Mouse (Mus musculus) hindbrain, postnatal 0 days (tissue): ENCODE measurements at regions not wholly inside any gene's neighbourhood (a gene's known extent, or its start where the extent isn't known, plus 50 kb on each side); places are given as distances from the start of the nearest gene placed in this dataset.
A peak's percentile ranks its signal among the peaks of the same experiment; 100 is the strongest.

Experiments
- ATAC-seq: fragments of 200-750 bp; cut with Nextera tagmentation; 2 replicates; pipeline ENCODE4 v1.8.0; 2017; ENCODE audit warnings: mild to moderate bottlenecking, moderate TSS enrichment, moderate library complexity
- DNase-seq: peaks from one replicate; pipeline ENCODE4 v3.0.0-alpha.2; 2015; ENCODE audit warnings: low spot score
- H3K27ac ChIP-seq: fragments of 300-500 bp; sonication (generic); 2 replicates; pipeline ENCODE4 v1.5.1; 2014; ENCODE audit warnings: mild to moderate bottlenecking
- H3K27me3 ChIP-seq: fragments of 300-500 bp; sonication (generic); 2 replicates; pipeline ENCODE4 v1.6.1; 2014; ENCODE audit warnings: low read length, mixed read lengths; ENCODE audit not compliant: insufficient read depth
- H3K36me3 ChIP-seq: fragments of 300-500 bp; sonication (generic); 2 replicates; pipeline ENCODE4 v1.6.1; 2014; ENCODE audit warnings: low read length, mixed read lengths; ENCODE audit not compliant: insufficient read depth
- H3K4me1 ChIP-seq: fragments of 300-500 bp; sonication (generic); 2 replicates; pipeline ENCODE4 v1.6.1; 2014; ENCODE audit warnings: antibody characterized with exemption, low read length, mixed read lengths; ENCODE audit not compliant: insufficient read depth
- H3K4me2 ChIP-seq: fragments of 300-500 bp; sonication (generic); 2 replicates; pipeline ENCODE4 v1.6.1; 2014; ENCODE audit warnings: low read depth, mild to moderate bottlenecking, low read length, moderate library complexity, mixed read lengths
- H3K4me3 ChIP-seq: fragments of 300-500 bp; sonication (generic); 2 replicates; pipeline ENCODE4 v1.5.1; 2014; ENCODE audit warnings: low read length
- H3K9ac ChIP-seq: fragments of 300-500 bp; sonication (generic); replicated peaks from 2 replicates; pipeline ENCODE4 v1.6.1; 2014; ENCODE audit warnings: mild to moderate bottlenecking, low read length, moderate library complexity, mixed read lengths
- H3K9me3 ChIP-seq: fragments of 300-500 bp; sonication (generic); 2 replicates; pipeline ENCODE4 v1.6.1; 2016; ENCODE audit warnings: low read length, mixed read lengths
- CTCF ChIP-seq: IDR thresholded peaks from 2 replicates; pipeline ENCODE4 v1.5.1; 2016; ENCODE audit warnings: antibody characterized with exemption, control low read depth, low read depth
- WGBS: fragments of 180-500 bp; shearing (Covaris S2); extraction: QIAGEN DNeasy Blood & Tissue Kit; methylation state at CpG from one replicate; pipeline ENCODE4 v1.1.7; 2014; 5-methylcytosine and 5-hydroxymethylcytosine counted together

DNA sequence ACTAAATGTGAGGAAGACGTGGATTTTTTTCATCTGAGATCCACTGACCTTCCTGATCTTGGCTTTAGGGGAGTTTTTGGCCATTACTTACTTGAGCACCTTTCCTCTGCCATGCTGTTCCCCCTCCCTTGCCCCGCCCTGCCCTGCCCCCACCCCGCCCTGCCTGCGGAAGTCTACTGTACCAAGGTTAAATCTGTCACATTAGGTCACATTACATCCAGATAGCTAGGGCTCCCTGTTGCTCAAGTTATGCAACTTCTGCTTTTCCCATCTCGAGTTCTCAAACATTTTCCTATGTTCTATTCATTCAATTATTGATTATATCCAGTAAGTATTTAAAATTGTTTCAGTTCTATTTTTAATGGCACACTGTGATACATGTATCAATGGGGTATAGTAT, 144.7 kb upstream of the Cnot2 start:
- Histone ChIP-seq H3K27me3 (no peaks in the 10 kb centered on the region), H3K4me2 (no peak overlapping the region), H3K4me1 (0 out of 2 replicates have a peak, but pooled peaks cover 3% of the 10 kb centered on the region), H3K9me3 (no peaks in the 10 kb centered on the region), H3K4me3 (no peak overlapping the region), H3K27ac (no peak overlapping the region), H3K36me3 (no peaks in the 10 kb centered on the region), H3K9ac (no peak overlapping the region)
- no peak for TF ChIP-seq CTCF
- no peak for ATAC-seq
- no peak for DNase-seq
- WGBS, result 87% methylated on average over 5 of the region's 5 CpGs

GRCm38 (mm10) chr10:116721986-116722385, 140.7 kb upstream of the Cnot2 start:
- WGBS, result 96% methylated on average over 9 of the region's 9 CpGs
- Histone ChIP-seq H3K4me3 (no peak overlapping the region), H3K4me2 (no peak overlapping the region), H3K4me1 (peaks cover 3% of the 10 kb centered on the region; the same call in 1 of the 2 replicates), H3K9me3 (no peaks in the 10 kb centered on the region), H3K36me3 (no peaks in the 10 kb centered on the region), H3K27ac (no peak overlapping the region), H3K9ac (no peak overlapping the region), H3K27me3 (no peaks in the 10 kb centered on the region)
- DNase-seq (no peak), ATAC-seq (no peak)
- no peak for TF ChIP-seq CTCF

- H3K36me3 ChIP-seq, result no peaks in the 10 kb centered on the region
- no peak for TF ChIP-seq CTCF
- H3K9me3 ChIP-seq, result no peaks in the 10 kb centered on the region
- no peaks in the 10 kb centered on the region for H3K27me3 ChIP-seq
- no peak for DNase-seq
- no peak overlapping the region for H3K4me3 ChIP-seq
- no peak overlapping the region for H3K9ac ChIP-seq
- H3K27ac ChIP-seq, result no peak overlapping the region
- WGBS, result 65% methylated on average over 5 of the region's 5 CpGs
- H3K4me1 ChIP-seq, result peaks cover 3% of the 10 kb centered on the region; the same call in 1 of the 2 replicates
- no peak overlapping the region for H3K4me2 ChIP-seq
- ATAC-seq, result no peak
These were observed 138.3 kb upstream of the Cnot2 start for GRCm38 (mm10) chr10:116719616-116720015.

DNA sequence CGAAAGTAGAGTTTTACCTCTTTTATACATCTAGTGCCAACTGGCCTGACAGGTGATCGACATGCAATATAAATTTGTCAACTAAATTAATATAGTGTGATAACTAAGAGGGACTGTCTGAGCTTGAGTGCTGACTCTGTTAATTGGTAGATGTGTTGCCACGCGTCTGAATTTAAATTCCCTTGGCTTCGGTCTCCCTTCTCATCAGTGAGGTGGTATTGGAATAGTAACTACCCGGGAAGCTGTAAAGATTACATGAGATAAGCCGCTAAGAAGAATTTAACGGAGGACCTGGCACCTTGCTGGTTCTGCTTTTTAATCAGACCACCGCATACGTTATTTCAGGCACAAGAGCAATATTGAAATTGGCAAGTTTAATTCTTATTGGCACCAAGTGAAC, 136.7 kb upstream of the Cnot2 start:
- WGBS, result 67% methylated on average over 10 of the region's 10 CpGs
- no peak for TF ChIP-seq CTCF
- H3K27me3 ChIP-seq, result no peaks in the 10 kb centered on the region
- no peaks in the 10 kb centered on the region for H3K9me3 ChIP-seq
- DNase-seq (no peak), ATAC-seq (no peak)
- H3K27ac ChIP-seq, result no peak overlapping the region
- no peaks in the 10 kb centered on the region for H3K36me3 ChIP-seq
- H3K9ac ChIP-seq, result no peak overlapping the region
- no peak overlapping the region for H3K4me3 ChIP-seq
- no peak overlapping the region for H3K4me2 ChIP-seq
- peaks cover 3% of the 10 kb centered on the region; the same call in 1 of the 2 replicates for H3K4me1 ChIP-seq

GRCm38 (mm10) chr10:116717017-116717643, 135.8 kb upstream of the Cnot2 start:
- DNase-seq (no peak), ATAC-seq (peak; percentile 58; the same call in 1 of the 2 replicates)
- H3K27me3 ChIP-seq, result no peaks in the 10 kb centered on the region
- H3K9ac ChIP-seq, result no peak overlapping the region
- no peak overlapping the region for H3K27ac ChIP-seq
- WGBS, result 75% methylated on average over 4 of the region's 4 CpGs
- TF ChIP-seq CTCF, result no peak
- H3K36me3 ChIP-seq, result no peaks in the 10 kb centered on the region
- H3K4me1 ChIP-seq, result peaks cover 3% of the 10 kb centered on the region; the same call in 1 of the 2 replicates
- H3K9me3 ChIP-seq, result no peaks in the 10 kb centered on the region
- H3K4me2 ChIP-seq, result no peak overlapping the region
- H3K4me3 ChIP-seq, result no peak overlapping the region

DNA sequence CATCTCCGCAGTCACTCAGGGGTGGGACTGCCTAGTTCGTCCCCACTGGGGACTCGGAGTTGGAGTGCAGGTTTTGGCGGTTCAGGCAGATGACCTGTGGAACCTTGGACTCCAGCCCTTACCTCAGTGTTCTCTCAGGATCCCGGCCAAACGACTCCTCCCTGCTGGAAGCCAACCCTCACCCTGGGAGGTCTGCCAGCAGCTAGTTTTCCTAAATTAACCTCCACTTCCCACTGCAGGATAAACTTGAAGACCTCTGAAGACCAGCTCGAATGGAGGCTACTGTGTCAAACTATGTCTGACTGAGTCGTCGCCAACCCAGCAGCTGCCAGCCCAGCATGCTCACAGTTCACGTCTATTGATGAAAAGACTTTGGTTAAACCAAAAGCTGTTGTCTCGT, 132.1 kb upstream of the Cnot2 start:
- H3K36me3 ChIP-seq, result no peaks in the 10 kb centered on the region
- 43% methylated on average over 11 of the region's 11 CpGs for WGBS

DNA sequence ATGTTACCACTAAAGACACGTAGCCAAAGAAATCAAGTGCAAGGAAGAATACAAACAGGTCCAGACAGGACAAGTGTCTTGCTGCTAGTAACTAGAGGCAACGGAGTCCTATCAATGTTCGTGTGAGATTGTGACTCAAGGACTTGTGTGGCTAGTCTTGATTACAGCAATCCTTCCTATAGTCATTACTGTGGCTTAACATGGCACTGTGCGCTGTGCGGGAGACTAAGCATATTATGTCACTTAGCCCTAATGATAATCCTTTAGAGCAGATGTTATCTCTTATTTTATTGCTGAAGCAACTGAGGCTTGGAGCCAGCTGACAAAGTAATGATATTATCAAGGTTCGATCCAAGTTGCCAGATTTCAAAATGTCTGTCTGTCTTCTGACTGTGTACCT, 125.7 kb upstream of the Cnot2 start:
- Histone ChIP-seq H3K4me1 (no peaks in the 10 kb centered on the region), H3K27me3 (no peaks in the 10 kb centered on the region), H3K9ac (no peak overlapping the region), H3K4me3 (no peak overlapping the region), H3K27ac (no peak overlapping the region), H3K4me2 (no peak overlapping the region), H3K36me3 (no peaks in the 10 kb centered on the region), H3K9me3 (no peaks in the 10 kb centered on the region)
- no peak for TF ChIP-seq CTCF
- DNase-seq, result no peak
- no peak for ATAC-seq
- 79% methylated on average over 6 of the region's 6 CpGs for WGBS

More for the DNA sequence above, 132.1 kb upstream of the Cnot2 start:
- ATAC-seq (no peak), DNase-seq (no peak)
- H3K27ac ChIP-seq, result no peak overlapping the region
- no peak overlapping the region for H3K4me2 ChIP-seq
- peaks cover 3% of the 10 kb centered on the region; the same call in 1 of the 2 replicates for H3K4me1 ChIP-seq
- H3K9ac ChIP-seq, result no peak overlapping the region
- no peaks in the 10 kb centered on the region for H3K9me3 ChIP-seq
- H3K4me3 ChIP-seq, result no peak overlapping the region
- no peaks in the 10 kb centered on the region for H3K27me3 ChIP-seq
- no peak for TF ChIP-seq CTCF
